Mouse (Mus musculus) right cerebral cortex, adult 18-20 months (tissue): ENCODE measurements at regions not wholly inside any gene's neighbourhood (a gene's known extent, or its start where the extent isn't known, plus 50 kb on each side); places are given as distances from the start of the nearest gene placed in this dataset.
"Not testable (repeated sequence)": the region's sequence is repeated elsewhere in the genome, so short reads cannot be mapped to it uniquely, and the experiment has no call there.

Source experiments
- DNase-seq: peaks from one replicate; pipeline ENCODE4 v3.0.0; 2022; ENCODE audit warnings: mixed read lengths

DNA sequence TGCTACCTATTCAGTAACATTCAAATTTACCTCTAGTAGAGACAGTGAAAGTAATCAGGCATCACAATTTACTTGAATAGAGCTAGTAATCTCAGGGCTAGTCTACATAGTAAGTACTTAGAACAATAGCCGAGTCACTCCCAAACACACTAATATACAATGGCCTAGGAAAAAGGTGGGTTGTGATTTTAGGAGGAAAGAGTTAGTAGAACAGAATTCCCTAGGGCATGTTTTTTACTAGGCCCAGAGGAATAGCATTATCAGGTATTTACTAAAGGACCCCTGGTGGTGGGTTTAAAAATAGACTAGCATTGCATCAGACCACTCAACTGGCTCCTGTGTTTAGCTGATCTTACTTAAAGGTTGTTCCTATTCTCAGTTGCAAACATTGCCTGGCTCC is 535.8 kb downstream of the Mat2b start:
- not testable (repeated sequence) for DNase-seq

GRCm38 (mm10) chr11:40149312-40149711 is 545.7 kb downstream of the Mat2b start:
- DNase-seq = peak; percentile 63

DNA sequence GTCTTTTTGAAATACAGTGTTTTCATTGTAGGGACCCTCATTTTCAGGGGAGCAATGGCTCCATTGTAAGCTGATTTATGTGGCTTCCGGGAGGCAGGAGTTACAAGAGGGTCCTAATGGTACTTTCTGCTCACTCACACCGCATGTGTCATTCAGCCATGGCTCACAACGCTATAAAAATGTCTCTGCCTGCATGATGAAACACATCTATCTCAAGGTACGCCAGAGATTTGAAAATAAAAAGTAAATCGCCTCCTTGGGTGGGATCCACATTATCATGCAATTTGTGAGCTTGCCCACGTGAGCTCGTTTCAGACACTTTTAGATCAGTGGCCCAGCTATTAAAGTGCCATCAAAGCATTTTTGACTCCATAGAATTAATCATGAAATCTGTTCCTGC is 557.2 kb downstream of the Mat2b start:
- no peak for DNase-seq

DNA sequence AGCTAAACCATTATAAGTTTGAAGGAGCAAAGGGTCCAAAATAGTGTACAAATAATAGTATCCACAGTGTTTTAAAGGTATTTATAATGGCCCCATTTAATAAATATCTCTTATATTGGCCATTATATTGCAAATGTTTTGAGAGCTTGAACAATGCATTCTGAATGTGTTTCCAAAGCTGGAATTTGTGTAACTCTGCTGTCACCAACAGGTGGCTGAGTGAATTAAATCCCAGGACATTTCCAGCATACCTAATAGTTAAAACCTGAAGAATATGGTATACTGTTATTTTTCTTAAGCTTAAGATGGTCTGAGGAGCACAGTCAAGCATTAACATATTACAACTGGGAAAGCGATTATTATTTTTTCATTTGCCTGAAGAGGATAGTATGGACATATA is 592.4 kb downstream of the Mat2b start:
- DNase-seq = no peak

DNA sequence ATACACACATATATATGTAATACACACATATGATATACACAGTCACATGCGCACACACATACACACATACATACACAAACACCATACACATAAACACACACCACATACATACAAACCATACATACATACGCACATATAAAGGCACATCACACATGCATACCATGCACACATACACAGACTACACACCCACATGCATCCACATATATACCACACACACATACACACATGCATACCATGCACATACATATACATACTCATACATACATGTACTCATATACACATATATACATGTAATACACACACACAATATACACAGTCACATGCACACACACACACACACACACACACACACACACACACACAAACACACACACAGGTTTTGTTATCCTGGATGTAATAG is 620.7 kb downstream of the Mat2b start:
- DNase-seq = no peak

GRCm38 (mm10) chr11:40050503-40050902 is 644.5 kb downstream of the Mat2b start:
- DNase-seq = no peak

- peak; percentile 4 for DNase-seq
These were observed 667.5 kb downstream of the Mat2b start for GRCm38 (mm10) chr11:40027511-40027910.

DNA sequence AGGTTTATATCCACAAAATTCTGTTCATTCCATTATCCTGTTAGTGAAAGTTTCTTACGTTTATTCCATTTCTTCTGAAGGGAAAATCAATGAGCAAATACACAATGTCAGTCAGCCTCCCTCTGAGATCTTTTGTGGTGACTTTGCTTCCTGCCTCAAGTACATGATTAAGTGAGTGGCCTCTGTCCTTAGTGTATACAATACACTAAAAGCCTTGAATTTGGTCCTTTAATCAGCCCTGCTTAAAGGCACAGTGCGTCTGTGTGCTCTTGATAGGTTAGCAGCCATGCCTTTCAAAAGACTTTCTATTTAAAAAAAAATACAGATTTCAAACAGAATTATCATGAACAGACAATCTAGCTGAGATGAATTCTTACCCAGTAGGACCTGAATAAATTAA is 695.5 kb downstream of the Mat2b start:
- DNase-seq = no peak

DNA sequence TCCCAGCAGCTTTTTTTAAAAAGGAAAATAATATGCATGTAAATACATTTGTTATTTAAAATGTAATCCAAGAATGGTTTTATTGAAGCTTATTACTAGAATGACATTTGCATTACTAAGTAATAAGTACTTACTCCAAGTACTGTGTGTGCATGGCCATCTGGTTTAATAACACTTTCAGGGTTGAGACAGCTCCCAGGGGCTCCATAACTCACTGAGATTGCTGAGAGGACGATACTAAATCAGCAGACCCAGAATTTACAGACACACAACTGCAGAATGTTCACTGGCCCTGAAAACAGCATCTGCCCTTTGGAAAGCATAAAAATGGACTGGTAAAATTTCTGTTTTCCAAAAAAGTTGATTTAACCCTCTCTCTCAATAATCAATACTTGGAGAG is 696.4 kb downstream of the Mat2b start:
- DNase-seq = no peak

GRCm38 (mm10) chr11:39972585-39972984 is 722.4 kb downstream of the Mat2b start:
- peak; percentile 10 for DNase-seq

GRCm38 (mm10) chr11:39963705-39964104 is 731.3 kb downstream of the Mat2b start:
- DNase-seq = no peak

- DNase-seq = no peak
These were observed 740.6 kb downstream of the Mat2b start for GRCm38 (mm10) chr11:39954426-39954825.

- peak; percentile 12 for DNase-seq
These were observed 750.8 kb downstream of the Mat2b start for GRCm38 (mm10) chr11:39944196-39944595.

DNA sequence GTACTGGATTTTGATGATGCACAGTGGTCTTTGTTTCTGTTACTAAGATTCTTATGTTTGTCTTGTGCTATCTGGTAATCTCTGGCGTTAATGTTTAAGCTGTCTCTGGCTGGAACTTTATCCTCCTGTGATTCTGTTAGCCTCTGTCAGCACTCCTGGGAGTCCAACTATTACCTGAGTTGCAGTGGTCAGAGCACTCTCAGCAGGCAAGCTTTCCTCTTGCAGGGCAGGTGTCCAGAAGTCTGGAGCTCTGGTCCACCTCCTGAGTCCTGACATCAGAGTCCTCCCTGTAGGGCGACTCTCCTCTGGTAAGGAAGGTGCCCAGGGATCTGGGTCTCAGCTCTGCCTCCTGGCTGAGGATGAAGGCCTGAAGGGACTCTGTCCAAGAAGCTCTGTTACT is 760.8 kb downstream of the Mat2b start:
- no peak for DNase-seq

DNA sequence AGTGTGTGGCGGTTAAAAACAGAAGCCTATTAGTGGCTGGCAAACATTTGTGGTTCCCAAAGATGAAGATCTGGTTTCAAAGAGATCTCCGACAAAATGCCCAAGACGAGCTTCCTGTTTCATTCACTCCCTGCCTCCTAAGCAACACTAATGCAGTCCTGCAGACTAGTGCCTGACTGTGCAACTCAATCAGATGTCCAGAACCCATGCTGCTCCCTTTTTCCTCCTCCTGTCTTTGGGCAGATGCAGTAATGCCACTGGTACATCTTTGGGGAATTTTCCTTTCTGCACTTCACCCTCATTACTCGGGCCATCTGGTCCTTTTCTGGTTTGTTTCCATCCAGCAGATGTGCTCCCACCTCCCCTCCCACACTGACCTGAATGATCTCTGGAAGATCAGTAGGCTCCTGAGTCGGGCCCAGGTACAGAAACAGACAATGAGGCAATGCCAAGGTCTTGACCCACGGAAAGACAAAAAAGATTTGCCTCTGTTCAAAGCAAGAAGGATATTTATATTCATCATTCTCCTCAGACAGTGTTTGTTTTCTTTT is 771.0 kb downstream of the Mat2b start:
- no peak for DNase-seq

GRCm38 (mm10) chr11:39917716-39918347 is 777.2 kb downstream of the Mat2b start:
- no peak for DNase-seq

DNA sequence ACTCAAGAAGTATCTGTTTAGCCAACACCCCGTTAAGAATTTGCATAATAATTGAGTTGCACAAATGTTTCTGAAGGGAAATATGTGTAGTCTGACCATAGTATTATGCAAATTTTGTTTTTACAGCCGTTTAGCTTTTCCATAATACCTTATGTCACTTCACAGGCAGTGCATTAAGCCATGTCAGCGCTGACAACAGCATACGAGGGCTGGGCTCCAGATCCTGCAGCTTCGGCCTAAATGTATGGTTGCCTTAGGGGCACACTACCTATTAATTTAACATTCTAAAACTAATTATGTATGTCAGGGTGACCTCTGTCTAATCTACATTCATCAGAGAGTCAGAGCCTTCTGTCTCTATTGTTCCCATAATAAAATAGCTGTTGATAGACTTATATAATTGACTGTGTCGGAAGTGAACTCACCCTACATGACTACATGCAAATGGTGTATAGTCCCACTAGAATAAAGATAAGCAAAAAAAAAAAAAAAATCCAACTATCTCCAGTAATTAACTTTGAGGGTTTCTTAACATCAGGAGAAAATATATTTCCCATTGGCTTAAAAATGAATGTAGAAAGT is 795.3 kb downstream of the Mat2b start:
- no peak for DNase-seq

- DNase-seq = no peak
These were observed 811.7 kb downstream of the Mat2b start for GRCm38 (mm10) chr11:39883305-39883704.

DNA sequence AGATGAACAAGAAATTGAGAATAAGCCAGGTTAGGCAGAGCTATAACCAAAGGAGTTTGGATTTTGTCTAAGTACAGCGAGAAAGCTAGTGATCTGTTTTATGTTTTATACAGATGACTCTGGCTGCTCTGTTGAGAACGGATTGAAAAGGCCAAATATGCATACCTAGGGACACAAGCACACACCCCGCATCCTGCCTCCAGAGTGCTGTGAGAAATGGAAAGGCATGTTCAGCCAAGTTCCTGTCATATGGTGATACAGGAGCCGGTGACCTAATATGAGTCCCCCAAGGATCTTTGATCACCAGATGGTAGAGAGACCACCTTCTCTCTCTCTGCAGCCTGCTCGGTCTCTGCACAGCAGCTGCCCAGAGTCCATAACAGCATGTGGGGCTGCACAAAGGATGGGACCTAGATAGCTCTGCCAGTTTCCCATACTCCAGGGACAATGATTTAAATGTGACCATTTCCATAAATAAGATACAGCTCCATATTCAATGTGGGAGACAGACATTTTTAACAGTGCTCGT is 826.5 kb downstream of the Mat2b start:
- no peak for DNase-seq
